Mouse (Mus musculus): Measurements from ENCODE around the gene Dapk1.

Gene Dapk1

DNA sequence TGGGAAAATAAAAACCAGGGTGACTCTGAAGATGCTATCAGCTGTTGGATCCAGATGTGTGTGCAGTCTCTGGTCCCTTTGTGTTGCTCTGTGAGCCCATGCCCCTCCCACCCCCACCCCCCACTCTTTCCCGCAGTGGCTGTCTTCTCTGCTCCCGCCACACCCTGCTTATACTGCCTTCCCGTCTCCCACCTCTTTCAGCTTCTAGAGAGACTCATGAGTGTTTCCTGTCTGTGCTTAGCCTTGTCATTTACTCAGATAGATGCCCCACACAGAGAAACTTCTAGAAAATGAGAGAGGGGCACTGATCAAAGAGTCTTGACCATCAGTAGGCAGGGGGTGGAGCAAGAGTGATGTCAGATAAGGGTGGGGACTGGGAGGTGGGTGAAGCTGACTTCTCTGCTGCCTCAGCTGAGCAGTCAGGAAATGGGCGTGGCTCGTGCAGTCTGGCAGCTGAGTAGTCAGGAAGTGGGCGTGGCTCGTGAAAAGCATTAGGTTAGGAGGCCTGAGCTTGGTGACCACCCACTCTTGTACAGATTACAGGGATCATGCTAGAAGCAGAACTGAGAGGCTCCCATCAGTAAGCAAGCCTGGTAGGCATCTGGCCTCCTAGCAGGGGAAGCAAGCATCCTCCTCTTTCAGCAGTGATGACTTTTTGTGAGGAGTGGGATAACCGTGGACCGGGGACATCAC lies 136.0 kb downstream of the Dapk1 start:
- DNase-seq (ENCODE audit: low spot score in 2 of 2): peak; percentile 92

DNA sequence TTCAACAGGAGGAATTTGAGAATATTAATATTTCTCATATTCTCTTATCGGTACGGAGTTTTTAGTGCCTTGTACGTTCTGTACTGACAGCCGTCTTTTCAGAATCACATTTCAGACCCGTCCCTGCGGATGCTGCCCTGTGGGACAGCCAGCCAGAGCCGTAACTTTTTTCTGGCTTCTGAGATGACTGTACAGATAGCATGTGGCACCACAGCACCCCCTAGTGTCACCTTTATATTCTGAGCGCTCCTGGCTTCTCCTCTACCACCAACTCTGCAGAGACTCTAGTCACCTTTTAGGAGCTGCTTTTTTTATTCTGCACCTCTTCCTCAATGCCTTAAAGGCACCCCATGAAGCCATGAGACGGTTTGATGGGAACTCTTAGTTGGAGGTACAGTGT lies 136.7 kb downstream of the Dapk1 start:
- peak; percentile 68 to 78 for DNase-seq (ENCODE audit: low spot score in 2 of 2)

DNA sequence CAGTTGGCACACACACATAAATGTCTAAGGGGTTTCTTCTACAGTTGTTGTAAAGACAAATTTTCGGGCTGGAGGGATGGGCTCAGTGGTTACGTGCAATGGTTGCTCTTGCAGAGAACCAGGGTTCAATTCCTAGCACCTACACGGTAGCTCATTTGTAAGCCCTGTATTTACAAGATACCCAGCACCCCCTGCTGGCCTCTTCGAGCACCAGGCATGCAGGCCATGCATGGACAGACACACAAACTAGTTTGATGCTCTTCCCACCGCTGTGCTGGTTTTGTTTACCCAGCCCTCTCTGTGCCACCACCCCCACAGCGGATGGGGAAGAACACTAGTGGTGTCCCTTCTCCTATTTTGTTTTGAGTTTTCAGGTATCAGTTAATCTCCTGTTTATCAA lies 138.5 kb downstream of the Dapk1 start:
- DNase-seq (ENCODE audit: low spot score in 2 of 2): no peak

DNA sequence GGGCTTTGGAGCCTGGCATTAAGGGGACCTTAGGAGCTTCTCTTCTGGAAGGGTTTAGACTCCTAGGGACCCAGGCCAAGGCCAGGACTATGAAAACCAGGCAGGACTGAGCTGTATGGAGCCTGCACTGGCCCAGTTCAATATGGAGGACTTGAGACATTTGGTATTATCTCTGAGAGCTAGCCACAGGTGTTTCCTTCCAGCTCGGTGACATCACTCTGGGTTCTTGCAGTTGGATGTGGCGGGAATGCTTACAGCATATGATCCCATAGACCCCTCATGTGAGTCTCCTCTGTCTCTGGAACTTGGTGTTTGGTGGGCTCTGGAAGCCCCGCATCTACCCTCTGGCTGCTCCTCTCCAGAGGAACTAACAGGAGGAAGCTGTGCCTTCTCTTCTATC lies 140.9 kb downstream of the Dapk1 start:
- no peak for DNase-seq (ENCODE audit: low spot score in 2 of 2)

DNA sequence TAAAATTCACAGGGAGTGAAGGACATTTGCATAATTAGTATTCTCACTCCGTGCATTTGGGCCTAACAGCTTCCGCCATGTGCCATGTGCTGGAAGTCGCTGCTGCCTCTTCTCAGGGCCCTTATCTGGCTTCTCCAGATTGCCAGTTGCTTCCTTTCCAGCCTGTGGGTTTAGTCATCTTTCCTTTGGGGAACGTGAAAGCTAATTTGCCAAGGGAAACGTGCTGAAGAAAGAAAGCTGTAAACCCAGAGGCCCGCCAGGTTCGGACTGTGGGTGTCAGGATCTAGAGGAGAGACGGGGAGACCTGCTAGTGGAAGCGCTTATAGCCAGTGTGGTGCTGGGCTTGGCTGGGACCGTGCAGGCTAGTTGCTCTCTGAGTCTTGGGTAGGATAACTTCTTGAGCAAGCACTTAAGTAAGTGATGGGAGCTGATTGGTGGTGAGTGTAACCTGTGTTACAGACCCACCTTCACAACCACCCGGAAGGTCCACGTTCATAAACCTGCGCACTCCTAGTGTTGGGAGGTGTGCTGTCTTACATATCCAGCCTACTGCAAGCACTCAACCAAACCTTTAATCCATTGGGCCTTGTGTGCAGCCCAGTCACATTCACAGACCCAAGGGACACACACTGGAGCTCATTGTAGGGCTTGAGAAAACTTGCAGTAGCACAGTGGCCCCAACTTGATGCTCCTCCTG lies 141.8 kb downstream of the Dapk1 start:
- peak; percentile 45 to 55 for DNase-seq (ENCODE audit: low spot score in 2 of 2)

DNA sequence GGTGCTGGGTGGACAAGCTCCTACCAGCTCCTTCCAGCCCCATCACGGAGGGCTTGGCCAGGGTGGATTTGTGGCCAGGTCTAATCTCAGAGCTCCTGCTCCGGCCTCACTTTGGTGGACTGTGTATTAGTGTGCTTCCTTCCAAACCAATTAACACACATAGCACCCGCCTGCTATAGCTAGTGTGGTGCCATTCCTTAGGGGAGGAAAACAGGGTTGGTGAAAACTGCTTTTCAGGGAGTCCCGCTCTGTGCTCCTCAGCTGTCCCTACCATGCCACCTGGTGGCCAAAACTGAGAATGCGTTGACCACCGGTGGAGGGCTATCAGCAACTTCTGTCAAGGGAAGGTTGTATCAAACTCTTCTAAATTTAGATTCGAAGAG lies 142.3 kb downstream of the Dapk1 start:
- peak; percentile 66 to 78 for DNase-seq (ENCODE audit: low spot score in 2 of 2)

DNA sequence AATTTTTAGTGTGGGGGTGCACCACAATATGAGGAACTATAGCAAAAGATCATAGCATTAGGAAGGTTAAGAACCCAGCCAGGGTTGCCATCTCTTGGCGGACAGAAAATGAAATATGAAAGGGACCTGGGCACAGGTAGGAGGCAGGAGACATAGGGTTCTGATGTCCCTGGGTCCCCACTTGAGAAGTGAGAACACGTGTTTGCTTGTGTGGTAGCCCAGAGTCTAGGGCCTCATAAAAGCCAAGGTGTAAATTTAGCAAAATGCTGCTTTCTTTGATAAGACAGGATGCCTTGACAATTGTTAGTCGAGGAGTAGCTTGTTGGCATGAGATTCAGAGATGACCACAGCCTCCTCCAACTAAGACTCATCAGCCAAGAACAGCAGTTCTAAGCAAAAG lies 143.0 kb downstream of the Dapk1 start:
- no peak for DNase-seq (ENCODE audit: low spot score in 2 of 2)

DNA sequence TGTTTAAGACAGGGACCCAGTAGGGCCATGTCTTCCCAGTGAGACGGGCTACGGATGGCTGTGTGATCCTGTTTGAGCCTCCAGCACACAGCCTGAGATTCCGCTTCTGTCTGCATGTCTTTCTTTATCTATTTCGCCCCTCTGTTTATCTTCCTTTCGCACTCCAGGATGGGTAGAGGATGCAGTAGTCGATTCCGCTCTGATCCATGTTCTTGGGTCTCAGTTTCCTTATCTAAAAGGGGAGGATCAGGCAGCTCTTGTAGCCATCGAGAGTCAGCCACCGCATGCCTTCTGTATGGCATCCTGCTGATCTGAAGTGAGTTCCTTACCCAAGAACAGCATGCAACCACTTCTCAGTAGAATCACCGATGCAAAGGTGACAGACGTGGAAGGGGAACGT lies 143.6 kb downstream of the Dapk1 start:
- DNase-seq (ENCODE audit: low spot score in 2 of 2): no peak

DNA sequence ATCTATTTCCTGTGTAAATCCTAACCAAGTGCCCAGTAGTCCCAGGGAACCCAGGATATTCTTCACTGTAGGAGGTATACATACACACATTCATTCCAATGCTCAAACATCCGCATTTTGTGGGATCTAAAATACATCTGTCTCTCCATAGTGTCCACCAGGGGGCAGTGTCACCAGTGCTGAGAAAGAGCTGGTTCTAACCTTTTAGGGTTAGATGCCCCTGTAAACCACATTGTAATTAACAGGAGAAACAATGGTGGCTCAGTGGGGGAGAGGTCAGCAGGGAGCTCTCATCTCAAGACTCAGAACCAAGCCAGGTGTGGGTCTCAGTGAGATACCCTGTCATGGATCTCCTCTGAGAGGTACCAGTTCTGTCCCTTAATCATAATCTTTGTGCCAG lies 144.5 kb downstream of the Dapk1 start:
- no peak for DNase-seq (ENCODE audit: low spot score in 2 of 2)

DNA sequence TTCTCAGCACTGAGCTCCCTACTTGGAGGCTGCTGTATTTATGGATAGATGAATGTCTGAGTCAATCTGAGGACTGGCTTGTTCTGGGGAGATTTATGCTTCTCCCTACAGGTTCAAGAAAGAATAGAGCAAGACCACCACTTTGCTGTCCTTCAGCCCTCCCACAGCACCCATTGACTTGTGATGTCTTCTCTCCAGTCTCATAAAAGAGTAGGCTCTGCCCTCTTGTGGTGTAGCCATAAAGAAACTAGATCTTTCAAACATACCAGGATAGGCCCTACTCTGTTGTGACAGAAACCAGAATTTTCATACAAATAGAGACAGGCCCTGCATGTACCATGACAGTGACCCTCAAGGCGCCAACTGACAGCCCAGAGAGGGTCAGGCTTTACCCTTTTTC lies 145.5 kb downstream of the Dapk1 start:
- DNase-seq (ENCODE audit: low spot score in 2 of 2): no peak

DNA sequence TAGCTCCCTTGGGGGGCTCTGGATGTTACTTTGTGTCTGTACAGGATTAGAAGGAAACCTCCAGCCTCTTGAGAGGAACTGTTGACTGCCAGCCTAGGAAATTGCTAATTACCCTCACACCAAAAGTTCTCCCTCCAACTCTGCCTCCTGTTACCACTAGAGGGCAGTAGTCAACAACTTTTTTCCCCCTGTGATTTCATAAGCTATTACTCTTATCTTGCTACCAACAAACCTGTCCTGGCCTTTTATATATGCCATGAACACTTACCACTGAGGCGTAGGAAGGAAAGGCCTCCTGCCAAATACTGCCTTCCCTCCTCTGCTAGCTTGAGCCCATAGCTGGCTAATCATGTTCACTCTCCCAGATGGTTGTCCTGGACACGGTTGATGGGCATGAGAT lies 146.8 kb downstream of the Dapk1 start:
- no peak for DNase-seq (ENCODE audit: low spot score in 2 of 2)

DNA sequence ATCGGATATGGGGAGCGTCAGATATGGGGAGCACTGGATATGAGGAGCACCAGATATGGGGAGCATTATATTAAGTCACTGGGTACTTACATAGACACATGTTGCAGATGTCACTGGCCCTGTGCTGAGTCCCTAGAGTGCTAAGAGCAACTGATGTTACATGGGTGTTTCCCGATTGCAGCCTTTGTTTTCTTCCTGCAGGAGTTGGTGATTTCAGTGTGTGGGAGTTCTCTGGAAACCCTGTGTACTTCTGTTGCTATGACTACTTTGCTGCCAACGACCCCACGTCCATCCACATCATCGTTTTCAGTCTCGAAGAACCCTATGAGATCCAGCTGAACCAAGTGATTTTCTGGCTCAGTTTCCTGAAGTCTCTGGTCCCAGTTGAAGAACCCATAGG lies 149.2 kb downstream of the Dapk1 start:
- DNase-seq (ENCODE audit: low spot score in 2 of 2): no peak

DNA sequence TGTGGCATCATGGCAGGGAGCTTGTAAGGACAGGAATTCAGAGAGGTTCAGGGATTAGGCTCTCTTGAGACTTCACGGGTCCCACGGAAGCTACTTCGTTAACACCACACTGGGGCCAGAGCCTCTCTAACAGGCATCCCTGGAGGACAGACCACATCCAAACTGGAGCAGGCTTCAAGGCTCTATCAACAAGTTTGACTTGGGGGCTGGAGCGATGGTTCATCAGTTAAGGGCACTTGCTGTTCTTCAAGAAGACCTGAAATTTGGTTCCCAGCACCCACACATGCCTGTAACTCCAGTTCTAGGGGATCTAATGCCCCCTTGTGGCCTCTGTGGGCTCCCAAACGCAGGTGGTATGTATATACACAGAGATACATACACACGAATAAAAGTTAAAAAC lies 151.5 kb downstream of the Dapk1 start:
- no peak for DNase-seq (ENCODE audit: low spot score in 2 of 2)

DNA sequence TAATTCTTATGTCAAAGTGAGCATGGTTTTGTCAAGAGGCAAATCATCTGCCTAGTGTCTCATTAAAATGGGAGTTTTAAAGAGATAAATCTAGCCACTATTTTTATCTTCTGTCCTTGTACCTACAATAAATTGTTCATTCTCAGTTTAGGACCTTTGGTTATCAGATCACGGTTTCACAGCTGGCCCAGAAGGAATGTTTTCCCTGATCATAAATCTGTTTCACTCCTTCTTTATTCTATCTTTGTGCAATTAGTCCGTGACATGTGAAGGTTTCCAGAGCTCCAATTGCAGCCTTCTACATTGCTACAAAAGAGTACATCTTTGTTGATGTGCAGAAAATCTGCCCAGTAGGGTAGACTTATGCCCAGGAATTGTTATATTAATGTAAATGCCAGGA lies 153.5 kb downstream of the Dapk1 start:
- no peak for DNase-seq (ENCODE audit: low spot score in 2 of 2)

DNA sequence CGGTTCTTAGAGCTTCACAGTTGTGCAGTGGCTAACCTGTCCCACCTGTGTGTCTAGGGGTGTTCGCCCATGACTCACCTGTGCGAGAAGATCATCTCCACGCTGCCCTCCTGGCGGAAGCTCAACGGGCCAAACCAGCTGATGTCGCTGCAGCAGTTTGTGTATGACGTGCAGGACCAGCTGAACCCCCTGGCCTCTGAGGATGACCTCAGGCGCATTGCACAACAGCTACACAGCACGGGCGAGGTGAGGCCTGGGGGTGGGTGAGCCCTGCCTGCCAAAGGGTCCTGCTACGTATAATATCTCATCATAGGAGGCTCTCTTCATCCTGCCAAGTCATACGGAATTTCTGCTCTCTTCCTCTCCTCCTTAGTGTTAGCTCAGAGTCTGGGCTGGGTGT lies 155.5 kb downstream of the Dapk1 start:
- DNase-seq (ENCODE audit: low spot score in 2 of 2): no peak

DNA sequence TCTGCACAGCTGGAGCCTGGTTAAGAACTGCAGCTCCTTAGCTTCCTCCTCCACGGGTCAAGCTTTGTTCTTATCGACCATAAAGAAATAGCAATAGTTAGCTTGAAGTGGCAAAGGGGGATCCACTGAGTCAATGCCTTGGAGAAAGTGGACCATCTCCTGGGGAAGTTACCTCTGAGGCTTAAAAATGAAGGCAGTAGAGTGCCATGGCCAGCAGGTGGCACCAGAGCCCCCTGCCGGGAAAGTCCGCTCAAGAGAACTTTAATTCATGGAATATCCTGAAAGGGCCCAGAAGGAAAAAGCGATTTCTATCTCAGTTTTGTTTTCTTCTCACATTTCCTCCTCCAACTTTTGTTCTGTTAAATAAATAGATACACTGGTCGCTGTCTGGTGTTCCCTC lies 157.4 kb downstream of the Dapk1 start:
- DNase-seq (ENCODE audit: low spot score in 2 of 2): peak in 1 of 2 experiments; percentile 16

DNA sequence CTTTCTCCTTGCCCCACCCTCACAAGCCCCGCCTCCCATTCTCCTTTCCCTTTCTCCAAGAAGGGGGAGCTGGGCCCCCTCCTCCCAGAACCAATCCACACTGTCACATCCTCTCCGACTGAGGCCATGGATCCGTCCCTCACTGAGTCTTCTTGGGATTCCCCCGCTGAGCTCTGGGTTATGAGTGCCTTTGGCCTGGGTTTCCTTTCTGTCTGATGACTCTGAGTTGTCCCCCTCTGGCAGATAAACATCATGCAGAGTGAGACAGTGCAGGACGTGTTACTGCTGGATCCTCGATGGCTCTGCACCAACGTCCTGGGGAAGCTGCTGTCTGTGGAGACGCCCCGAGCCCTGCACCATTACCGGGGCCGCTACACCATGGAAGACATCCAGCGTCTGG lies 158.6 kb downstream of the Dapk1 start:
- no peak for DNase-seq (ENCODE audit: low spot score in 2 of 2)

DNA sequence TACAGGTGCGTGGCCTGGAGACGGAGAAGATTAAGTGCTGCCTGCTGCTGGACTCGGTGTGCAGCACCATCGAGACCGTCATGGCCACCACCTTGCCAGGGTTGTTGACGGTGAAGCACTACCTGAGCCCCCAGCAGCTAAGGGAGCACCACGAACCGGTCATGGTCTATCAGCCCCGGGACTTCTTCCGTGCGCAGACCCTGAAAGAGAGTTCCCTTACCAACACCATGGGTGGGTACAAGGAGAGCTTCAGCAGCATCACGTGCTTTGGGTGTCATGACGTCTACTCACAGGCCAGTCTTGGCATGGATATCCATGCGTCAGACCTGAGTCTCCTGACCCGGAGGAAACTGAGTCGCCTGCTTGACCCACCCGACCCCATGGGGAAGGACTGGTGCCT lies 159.4 kb downstream of the Dapk1 start:
- no peak for DNase-seq (ENCODE audit: low spot score in 2 of 2)

DNA sequence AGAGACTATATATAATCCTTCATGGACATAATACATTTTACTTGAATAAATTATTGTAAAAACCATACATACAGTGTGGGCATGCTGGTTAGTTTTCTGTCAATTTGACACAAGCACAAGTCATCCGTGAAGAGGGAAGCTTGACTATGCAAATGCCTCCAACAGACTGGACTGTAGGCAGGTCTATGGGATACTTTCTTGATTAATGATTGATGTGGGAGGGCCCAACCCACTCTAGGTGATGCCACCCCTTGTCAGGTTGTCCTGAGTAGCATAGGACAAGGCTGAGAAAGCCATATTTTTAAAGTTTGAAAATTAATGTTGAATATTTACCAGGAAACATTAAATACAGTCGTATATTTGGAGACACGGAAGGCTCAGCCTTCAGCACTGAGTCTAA lies 178.8 kb downstream of the Dapk1 start:
- DNase-seq (ENCODE audit: low spot score in 2 of 2): no peak

DNA sequence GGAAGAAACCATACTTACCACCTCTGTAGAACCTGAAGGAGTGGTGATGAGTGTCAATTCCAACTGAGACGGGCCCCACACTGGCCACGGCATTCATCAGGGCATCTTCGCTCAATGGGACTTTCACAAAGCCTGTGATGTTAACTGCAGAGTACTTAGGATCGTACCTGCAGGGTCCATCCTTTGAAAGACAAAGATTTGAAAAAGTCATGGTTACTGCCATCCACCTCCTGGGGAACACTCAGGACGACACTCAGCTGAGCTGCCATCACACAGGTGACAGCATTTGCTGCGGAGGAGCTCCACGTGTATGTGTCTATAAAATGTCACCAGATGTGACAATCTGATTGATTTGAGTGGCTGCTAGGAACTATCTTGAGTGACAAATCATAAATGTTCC lies 181.6 kb downstream of the Dapk1 start:
- no peak for DNase-seq (ENCODE audit: low spot score in 2 of 2)

DNA sequence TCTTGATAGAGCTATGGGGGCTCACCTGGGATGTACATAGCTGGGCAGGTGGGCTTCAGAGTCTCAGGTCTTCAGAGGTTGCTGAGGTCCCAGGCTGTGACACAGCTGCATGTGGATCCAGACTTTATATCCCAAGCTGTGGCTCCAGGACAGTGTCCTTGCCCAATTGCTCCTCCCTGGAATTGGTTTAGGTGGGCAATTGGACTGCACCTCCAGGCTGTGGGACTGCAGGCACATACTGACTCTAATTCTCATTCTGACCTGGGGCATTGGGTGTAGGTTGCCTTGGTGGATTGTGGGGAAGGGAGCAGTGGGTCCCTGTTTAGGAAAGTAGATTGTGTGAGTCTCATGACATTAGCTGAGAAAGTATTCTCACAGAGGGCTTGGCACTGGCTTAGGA lies 184.5 kb downstream of the Dapk1 start, which contains the start of gene BC051665:
TSS of gene BC051665 (minus strand) at position 101 of the 400 bp plus-strand sequence.
- DNase-seq (ENCODE audit: low spot score in 2 of 2): no peak

DNA sequence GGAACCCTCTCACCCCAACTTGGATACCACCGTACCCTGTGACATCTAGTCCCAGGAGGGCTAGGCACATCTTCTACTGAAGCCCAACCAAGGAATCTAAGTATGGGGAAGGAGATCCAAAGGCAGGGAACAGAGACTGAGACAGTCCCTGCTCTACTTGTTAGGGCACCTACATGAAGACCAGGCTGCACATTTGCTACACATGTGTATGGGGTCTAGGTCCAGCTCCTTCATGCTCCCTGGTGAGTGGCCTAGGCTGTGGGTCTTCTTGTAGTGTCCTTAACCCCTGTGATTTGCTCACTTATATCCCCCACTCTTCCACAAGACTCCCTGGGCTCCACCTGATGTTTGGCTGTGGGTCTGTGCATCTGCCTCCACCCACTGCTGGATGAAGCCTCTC lies 187.7 kb downstream of the Dapk1 start:
- no peak for DNase-seq (ENCODE audit: low spot score in 2 of 2)

DNA sequence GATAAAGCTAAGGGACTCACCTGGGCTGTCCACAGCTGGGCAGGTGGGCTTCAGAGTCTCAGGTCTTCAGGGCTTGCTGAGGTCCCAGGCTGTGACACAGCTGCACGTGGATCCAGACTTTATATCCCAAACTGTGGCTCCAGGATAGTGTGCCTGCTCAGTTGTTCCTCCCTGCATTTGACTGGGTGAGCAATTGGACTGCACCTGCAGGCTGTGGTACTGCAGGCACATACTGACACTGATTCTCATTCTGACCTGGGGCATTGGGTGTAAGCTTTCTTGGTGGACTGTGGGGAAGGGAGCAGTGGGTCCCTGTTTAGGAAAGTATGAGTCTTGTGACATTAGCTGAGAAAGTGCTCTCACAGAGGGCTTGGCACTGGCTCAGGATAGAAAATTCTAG lies 201.0 kb downstream of the Dapk1 start, which contains the start of gene Ctsll3:
TSS of gene Ctsll3 (minus strand) at position 101 of the 400 bp plus-strand sequence.
- no peak for DNase-seq (ENCODE audit: low spot score in 2 of 2)

DNA sequence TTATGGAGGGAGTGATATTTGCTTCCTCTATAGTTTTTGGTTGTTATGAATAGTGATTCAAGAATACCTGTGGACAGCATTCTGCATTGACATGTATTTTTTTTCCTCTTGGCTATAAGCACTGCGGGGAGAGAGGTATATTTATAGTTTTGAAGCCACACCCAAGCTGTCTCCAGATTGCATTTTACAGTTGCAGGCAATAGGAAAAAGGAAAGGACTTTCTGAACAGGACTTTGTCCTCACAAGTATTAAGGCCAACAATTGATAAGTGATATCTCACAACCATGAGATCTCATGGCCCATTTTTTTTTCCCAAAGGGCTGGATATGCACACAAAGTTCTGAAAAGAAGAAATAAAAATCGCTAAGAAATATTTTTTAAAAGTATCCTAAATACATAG lies 207.9 kb downstream of the Dapk1 start:
- no peak for DNase-seq (ENCODE audit: low spot score in 2 of 2)
